Mouse (Mus musculus) intestine, embryonic 16.5 days (tissue): ENCODE data around the gene Ppm1j. TPM values are rescaled to one million over a fixed set of nuclear protein-coding genes. Genes with fewer than 3 reads are reported as not detected.
A peak's percentile ranks its signal among the peaks of the same experiment; 100 is the strongest.

Experiments used
- ATAC-seq: fragments of 200-750 bp; cut with Nextera tagmentation; 2 replicates; pipeline ENCODE4 v1.8.0; 2017; ENCODE audit warnings: moderate TSS enrichment, moderate library complexity
- H3K27ac ChIP-seq: fragments of 300-500 bp; sonication (generic); 2 replicates; pipeline ENCODE4 v1.5.1; 2014; ENCODE audit warnings: mild to moderate bottlenecking, low read length
- H3K27me3 ChIP-seq: fragments of 300-500 bp; sonication (generic); replicated peaks from 2 replicates; pipeline ENCODE4 v1.6.1; 2014; ENCODE audit warnings: low read length, control low read depth, mixed read lengths; ENCODE audit not compliant: control insufficient read depth, insufficient read depth
- H3K36me3 ChIP-seq: fragments of 300-500 bp; sonication (generic); 2 replicates; pipeline ENCODE4 v1.6.1; 2014; ENCODE audit warnings: low read length, control low read depth; ENCODE audit not compliant: control insufficient read depth, insufficient read depth
- H3K4me1 ChIP-seq: fragments of 300-500 bp; sonication (generic); 2 replicates; pipeline ENCODE4 v1.6.1; 2014; ENCODE audit warnings: low read length, control low read depth, mixed read lengths; ENCODE audit not compliant: control insufficient read depth, insufficient read depth
- H3K4me2 ChIP-seq: fragments of 300-500 bp; sonication (generic); 2 replicates; pipeline ENCODE4 v1.6.1; 2014; ENCODE audit warnings: low read depth, low read length, control low read depth
- H3K4me3 ChIP-seq: fragments of 300-500 bp; sonication (generic); 2 replicates; pipeline ENCODE4 v1.5.1; 2014; ENCODE audit warnings: mild to moderate bottlenecking, low read length
- H3K9ac ChIP-seq: fragments of 300-500 bp; sonication (generic); 2 replicates; pipeline ENCODE4 v1.6.1; 2014; ENCODE audit warnings: low read depth, low read length
- H3K9me3 ChIP-seq: fragments of 300-500 bp; sonication (generic); 2 replicates; pipeline ENCODE4 v1.6.1; 2016; ENCODE audit warnings: low read length, control low read depth; ENCODE audit not compliant: control insufficient read depth
- WGBS: fragments of 180-500 bp; shearing (Covaris S2); extraction: QIAGEN DNeasy Blood & Tissue Kit; methylation state at CpG from one replicate; pipeline ENCODE4 v1.1.7; 2014; 5-methylcytosine and 5-hydroxymethylcytosine counted together
- polyA plus RNA-seq: library from polyadenylated mRNA; unstranded; fragments of >200 nt; fragmentation: Nextera tagmentation; extraction: Ambion mirVana; gene quantifications from 2 replicates; pipeline ENCODE4 v1.2.1, GENCODE M21; 2015

Ppm1j gene
- polyA plus RNA-seq, 1 experiment from 2014 or later, result 4.3 TPM

GRCm38 (mm10) chr3:104790401-104790937 lies 9.6 kb downstream of the Ppm1j start:
- ATAC-seq, result no peak
- H3K4me1 ChIP-seq, result peaks cover 61% of the 10 kb centered on the region
- H3K9me3 ChIP-seq, result no peaks in the 10 kb centered on the region
- H3K27me3 ChIP-seq, result no peaks in the 10 kb centered on the region
- H3K4me3 ChIP-seq, result peak overlapping the region; percentile 76
- H3K4me2 ChIP-seq, result peak overlapping the region; percentile 80
- H3K36me3 ChIP-seq, result peaks cover 8% of the 10 kb centered on the region
- 17% methylated on average over 6 of the region's 6 CpGs for WGBS
- peak overlapping the region; percentile 92 for H3K27ac ChIP-seq
- H3K9ac ChIP-seq, result peak overlapping the region; percentile 81

GRCm38 (mm10) chr3:104791017-104791416 lies 10.2 kb downstream of the Ppm1j start:
- H3K4me3 ChIP-seq, result peak overlapping the region; percentile 76
- H3K27me3 ChIP-seq, result no peaks in the 10 kb centered on the region
- peaks cover 66% of the 10 kb centered on the region for H3K4me1 ChIP-seq
- no peaks in the 10 kb centered on the region for H3K9me3 ChIP-seq
- no peak for ATAC-seq
- WGBS, result 22% methylated on average over 4 of the region's 4 CpGs
- H3K9ac ChIP-seq, result peak overlapping the region; percentile 81
- H3K36me3 ChIP-seq, result peaks cover 8% of the 10 kb centered on the region
- H3K27ac ChIP-seq, result peak overlapping the region; percentile 92
- peak overlapping the region; percentile 80 for H3K4me2 ChIP-seq

DNA sequence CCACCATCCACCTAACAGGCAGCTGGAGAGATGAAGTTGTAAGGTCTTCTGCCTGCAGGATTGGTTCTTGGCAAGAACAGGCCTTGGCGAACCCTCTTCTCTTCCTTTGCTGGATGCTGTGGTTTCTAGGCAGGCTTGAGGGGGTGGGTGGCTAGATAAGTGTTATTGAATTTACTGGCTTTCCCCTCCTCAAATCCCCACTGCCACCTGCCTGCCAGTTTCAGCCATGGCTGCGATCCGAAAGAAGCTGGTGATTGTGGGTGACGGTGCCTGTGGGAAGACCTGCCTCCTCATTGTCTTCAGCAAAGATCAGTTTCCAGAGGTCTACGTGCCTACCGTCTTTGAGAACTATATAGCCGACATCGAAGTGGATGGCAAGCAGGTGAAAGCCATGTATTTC lies 10.8 kb downstream of the Ppm1j start:
- H3K4me1 ChIP-seq, result peaks cover 68% of the 10 kb centered on the region
- peaks cover 8% of the 10 kb centered on the region for H3K36me3 ChIP-seq
- H3K27me3 ChIP-seq, result no peaks in the 10 kb centered on the region
- H3K27ac ChIP-seq, result no peak overlapping the region
- 89% methylated on average over 8 of the region's 8 CpGs for WGBS
- no peak for ATAC-seq
- peak overlapping the region; percentile 80 for H3K4me2 ChIP-seq
- no peaks in the 10 kb centered on the region for H3K9me3 ChIP-seq
- no peak overlapping the region; the same call in 1 of the 2 replicates for H3K9ac ChIP-seq
- H3K4me3 ChIP-seq, result no peak overlapping the region

- peaks cover 72% of the 10 kb centered on the region for H3K4me1 ChIP-seq
- H3K27me3 ChIP-seq, result no peaks in the 10 kb centered on the region
- no peaks in the 10 kb centered on the region for H3K9me3 ChIP-seq
- ATAC-seq, result no peak
- peaks cover 8% of the 10 kb centered on the region for H3K36me3 ChIP-seq
- WGBS, result 51% methylated on average over 15 of the region's 15 CpGs
- H3K4me2 ChIP-seq, result no peak overlapping the region
- H3K4me3 ChIP-seq, result no peak overlapping the region; the same call in 1 of the 2 replicates
- peak overlapping the region; percentile 41; the same call in 1 of the 2 replicates for H3K27ac ChIP-seq
- H3K9ac ChIP-seq, result peak overlapping the region; percentile 48; the same call in 1 of the 2 replicates
These were observed 11.8 kb downstream of the Ppm1j start for GRCm38 (mm10) chr3:104792360-104793270.

- H3K4me2 ChIP-seq, result peak overlapping the region; percentile 44
- H3K27ac ChIP-seq, result peak overlapping the region; percentile 92
- H3K9ac ChIP-seq, result peak overlapping the region; percentile 60
- H3K9me3 ChIP-seq, result no peaks in the 10 kb centered on the region
- 0 out of 2 replicates have a peak overlapping the region, but pooled peaks have one; percentile 19 for H3K4me3 ChIP-seq
- ATAC-seq, result peak; percentile 77
- 38% methylated on average over 20 of the region's 20 CpGs for WGBS
- no peaks in the 10 kb centered on the region for H3K27me3 ChIP-seq
- peaks cover 64% of the 10 kb centered on the region for H3K4me1 ChIP-seq
- peaks cover 10% of the 10 kb centered on the region for H3K36me3 ChIP-seq
These were observed 13.3 kb downstream of the Ppm1j start for GRCm38 (mm10) chr3:104793871-104794828.

DNA sequence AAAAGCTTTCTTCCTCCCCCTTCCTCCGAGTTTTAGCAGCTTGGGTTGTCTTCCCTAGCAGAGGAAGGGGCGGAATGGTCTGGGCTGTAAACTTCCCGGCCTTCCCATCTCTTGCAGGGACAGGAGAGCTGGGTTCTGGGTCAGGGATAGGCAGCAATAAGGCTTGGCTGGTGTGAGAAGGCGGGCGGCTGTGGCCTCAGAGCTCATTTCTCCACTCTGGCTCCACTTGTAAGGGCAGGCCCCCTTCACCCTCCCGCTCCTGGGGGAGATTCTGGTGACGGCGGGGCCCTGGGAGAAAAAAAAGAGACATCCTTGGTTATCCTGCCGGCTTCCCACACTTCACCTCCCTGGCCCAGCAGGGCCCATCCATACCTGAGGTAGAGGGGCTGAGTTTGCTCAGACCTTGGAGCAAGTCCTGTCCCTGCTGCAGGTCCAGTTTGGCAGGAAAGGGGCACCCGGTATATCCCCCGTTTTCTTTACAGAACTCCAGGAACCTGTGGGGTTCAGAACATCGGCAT lies 14.2 kb downstream of the Ppm1j start:
- Histone ChIP-seq H3K9ac (peak overlapping the region; percentile 54), H3K4me1 (peaks cover 64% of the 10 kb centered on the region), H3K36me3 (peaks cover 12% of the 10 kb centered on the region), H3K27ac (peak overlapping the region; percentile 92), H3K4me3 (no peak overlapping the region), H3K9me3 (no peaks in the 10 kb centered on the region), H3K27me3 (no peaks in the 10 kb centered on the region), H3K4me2 (no peak overlapping the region; the same call in 1 of the 2 replicates)
- ATAC-seq, result no peak
- WGBS, result 43% methylated on average over 12 of the region's 12 CpGs

DNA sequence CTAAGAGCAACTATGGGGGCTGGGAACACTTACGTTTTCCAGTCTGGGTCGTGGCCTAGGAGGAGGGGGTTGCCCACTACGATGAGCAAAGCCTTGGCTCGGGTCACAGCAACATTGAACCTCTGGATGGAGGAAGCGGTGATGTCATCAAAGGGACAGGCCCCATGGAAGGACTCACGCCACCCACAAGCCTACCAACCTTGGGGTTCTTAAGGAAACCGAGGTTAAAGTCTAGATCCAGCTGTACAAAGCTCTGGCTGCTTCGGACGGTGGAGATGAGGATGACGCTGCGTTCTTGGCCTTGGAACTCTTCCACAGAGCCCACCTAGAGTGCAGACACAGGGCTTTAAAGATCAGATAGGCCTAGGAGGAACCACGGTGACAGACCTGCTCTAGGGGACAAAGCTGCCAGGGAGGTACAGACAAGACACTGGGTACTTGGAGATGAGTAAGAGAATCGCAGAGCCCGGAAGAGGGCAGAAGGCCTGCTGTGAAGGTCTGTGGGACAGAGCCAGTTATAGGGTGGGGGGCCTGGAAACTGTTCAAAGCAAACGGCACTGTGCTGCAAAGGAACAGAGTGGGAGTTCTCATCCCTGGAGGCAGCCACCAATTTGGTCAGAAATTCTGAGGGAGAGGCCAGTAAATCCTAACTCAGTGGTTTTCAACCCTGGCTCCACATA lies 14.9 kb downstream of the Ppm1j start:
- peak overlapping the region; percentile 92 for H3K27ac ChIP-seq
- 57% methylated on average over 15 of the region's 15 CpGs for WGBS
- 0 out of 2 replicates have a peak overlapping the region, but pooled peaks have one; percentile 10 for H3K4me2 ChIP-seq
- H3K9ac ChIP-seq, result peak overlapping the region; percentile 54
- no peak overlapping the region for H3K4me3 ChIP-seq
- H3K27me3 ChIP-seq, result no peaks in the 10 kb centered on the region
- peak; percentile 4 for ATAC-seq
- peaks cover 62% of the 10 kb centered on the region for H3K4me1 ChIP-seq
- no peaks in the 10 kb centered on the region for H3K9me3 ChIP-seq
- peaks cover 19% of the 10 kb centered on the region for H3K36me3 ChIP-seq

DNA sequence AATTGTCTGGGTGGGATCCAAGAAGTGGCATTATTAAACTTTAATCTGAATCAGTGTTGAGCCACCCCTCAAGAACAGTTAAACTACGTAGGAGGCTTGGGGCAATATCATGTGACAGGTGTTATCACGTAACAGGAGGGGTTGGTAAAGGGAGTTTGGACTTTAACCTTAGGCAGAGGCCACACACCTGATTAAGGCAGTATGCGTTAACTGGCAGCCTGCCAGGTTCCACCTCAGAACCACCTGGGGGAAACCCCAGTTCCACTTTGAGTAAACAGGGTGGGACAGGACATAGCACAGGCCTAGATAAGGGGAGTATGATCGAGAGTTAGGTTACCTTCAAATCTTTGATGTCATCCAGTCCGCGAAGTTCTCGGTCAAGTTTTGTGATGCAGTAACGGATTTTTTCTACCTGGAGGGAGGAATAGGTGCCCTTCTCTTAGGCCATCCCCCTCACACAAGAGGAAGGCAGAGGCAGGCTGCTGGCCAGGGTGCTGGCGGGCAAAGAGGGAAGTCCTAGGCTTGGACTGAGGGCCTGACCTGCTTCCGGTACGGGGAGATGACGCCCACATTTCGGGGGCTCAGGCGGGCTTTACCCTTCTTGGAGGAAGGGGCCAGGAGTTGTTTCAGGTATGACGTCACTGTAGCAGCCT lies 15.7 kb downstream of the Ppm1j start:
- no peak overlapping the region for H3K4me2 ChIP-seq
- H3K4me3 ChIP-seq, result no peak overlapping the region
- H3K27ac ChIP-seq, result peak overlapping the region; percentile 92
- H3K36me3 ChIP-seq, result peaks cover 22% of the 10 kb centered on the region
- peak; percentile 86 for ATAC-seq
- peak overlapping the region; percentile 12; the same call in 1 of the 2 replicates for H3K9ac ChIP-seq
- no peaks in the 10 kb centered on the region for H3K9me3 ChIP-seq
- H3K4me1 ChIP-seq, result peaks cover 54% of the 10 kb centered on the region
- no peaks in the 10 kb centered on the region for H3K27me3 ChIP-seq
- 59% methylated on average over 15 of the region's 15 CpGs for WGBS
